Mouse (Mus musculus) embryonic stem cell, embryonic (primary cell): Measurements from ENCODE around the gene Ascl1.

Experiments
- CTCF ChIA-PET, 4 experiments: fragments of 300-600 bp in 2 of 4; fragments of 350-600 bp in 2 of 4; sonication (Branson Sonifier 250); formaldehyde crosslinking; loops; one replicate each; lab custom pipeline; 2022; ENCODE audit warnings: inconsistent platforms in 2 of 4; lab: Charles Lee
- POLR2A ChIA-PET, 4 experiments: fragments of 300-600 bp in 2 of 4; fragments of 350-600 bp in 2 of 4; sonication (Branson Sonifier 250); formaldehyde crosslinking; loops; one replicate each; lab custom pipeline; 2022; ENCODE audit warnings: antibody characterized with exemption in 4 of 4, inconsistent platforms in 1 of 4; lab: Charles Lee

The Ascl1 gene

GRCm38 (mm10) chr10:87493576-87493975, at the start of gene Ascl1:
TSS of gene Ascl1 (minus strand) at chr10:87493660.
- CTCF ChIA-PET = no interaction called here

DNA sequence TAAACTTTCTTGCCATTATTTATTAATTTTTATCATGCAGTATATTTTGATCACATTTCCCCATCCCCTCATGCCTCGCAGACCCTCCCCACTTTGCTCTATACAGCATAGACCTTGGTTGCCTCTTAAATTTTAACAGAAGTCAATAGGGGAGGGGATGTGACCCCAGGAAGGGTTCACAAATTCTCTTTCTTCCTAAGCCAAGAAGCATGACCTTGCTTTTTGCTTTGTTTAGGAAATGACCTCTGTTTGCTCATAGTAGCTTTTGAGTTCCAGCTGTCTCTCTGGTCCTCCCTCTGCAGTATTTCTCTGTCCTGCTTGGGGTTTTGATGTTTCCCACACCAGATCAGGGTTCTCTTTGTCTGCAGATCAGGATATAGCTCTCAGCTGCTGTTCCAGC, 40.7 kb upstream of the Ascl1 start:
- ChIA-PET CTCF (interaction anchor here in 2 of 4 experiments (1.3 to 2.2 kb wide), 1 partner anchor 18 kb away, joined by 4 to 5 read pairs; no protein-coding TSS in a partner anchor), POLR2A (interaction anchor here in 1 of 4 experiments (0.7 kb wide), 1 partner anchor 462 kb away, joined by 8 read pairs; no protein-coding TSS in a partner anchor)

More at GRCm38 (mm10) chr10:87493576-87493975, at the start of gene Ascl1:
- POLR2A ChIA-PET = interaction anchor here in 1 of 4 experiments (0.9 kb wide), 1 partner anchor 21 kb away, joined by 4 read pairs; no protein-coding TSS in a partner anchor

- ChIA-PET CTCF (no interaction called here), POLR2A (no interaction called here)
Measured at GRCm38 (mm10) chr10:87521646-87522045, 28.2 kb upstream of the Ascl1 start, which contains the start of gene Pah. TSS of gene Pah (plus strand) at chr10:87521795.

- CTCF ChIA-PET = no interaction called here
- POLR2A ChIA-PET = no interaction called here
Measured at GRCm38 (mm10) chr10:87520401-87521116, 27.1 kb upstream of the Ascl1 start.

DNA sequence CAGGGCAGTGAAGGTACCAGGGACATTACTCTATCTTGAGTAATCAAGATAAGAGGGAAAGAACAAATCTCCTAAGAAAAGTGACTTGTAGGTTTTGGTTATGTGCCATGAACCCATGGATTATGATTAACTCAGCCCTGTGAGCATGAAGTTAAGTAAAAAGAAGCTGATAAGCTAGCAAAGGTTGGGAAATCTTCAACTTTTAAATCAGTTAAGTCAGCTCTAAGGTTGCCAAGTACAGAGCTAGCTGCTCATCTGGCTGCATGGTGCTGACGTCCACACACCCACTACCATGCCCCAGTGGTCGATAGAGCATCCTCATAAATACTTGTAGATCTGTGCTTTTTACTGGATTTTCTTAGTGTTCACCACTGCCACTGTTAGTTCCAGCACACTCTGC, 25.1 kb upstream of the Ascl1 start:
- ChIA-PET POLR2A (no interaction called here), CTCF (no interaction called here)

DNA sequence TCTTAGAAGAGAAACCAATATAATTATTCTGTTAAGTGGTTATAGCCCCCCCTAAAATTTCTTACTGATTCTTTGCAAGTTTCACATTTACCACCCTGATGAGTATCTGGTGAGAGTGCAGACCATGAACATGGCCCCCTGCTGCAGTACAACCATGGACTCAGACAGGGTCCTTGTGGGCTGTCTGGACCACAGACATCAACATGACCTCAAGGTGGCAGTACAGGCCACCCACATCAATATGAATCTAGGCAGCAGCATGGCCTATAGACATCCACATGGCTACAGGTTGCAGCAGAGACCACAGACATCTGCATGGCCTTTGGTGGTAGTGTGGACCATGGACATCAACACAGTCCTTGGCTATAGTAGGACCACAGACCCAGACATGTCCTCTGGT, 19.6 kb upstream of the Ascl1 start:
- POLR2A ChIA-PET = no interaction called here
- CTCF ChIA-PET = interaction anchor here in 1 of 4 experiments (0.5 kb wide), 1 partner anchor 88 kb away, joined by 3 read pairs; no protein-coding TSS in a partner anchor

- POLR2A ChIA-PET = no interaction called here
- CTCF ChIA-PET = interaction anchor here in 1 of 4 experiments (0.6 kb wide), 1 partner anchor 484 kb away, joined by 3 read pairs; no protein-coding TSS in a partner anchor
Measured at GRCm38 (mm10) chr10:87508581-87508980, 15.1 kb upstream of the Ascl1 start.

- POLR2A ChIA-PET = no interaction called here
Measured at GRCm38 (mm10) chr10:87503946-87504345, 10.5 kb upstream of the Ascl1 start.

GRCm38 (mm10) chr10:87502283-87502682, 8.8 kb upstream of the Ascl1 start:
- CTCF ChIA-PET = interaction anchor here (0.8 to 4.1 kb wide), 8 partner anchors 375 to 482 kb away, joined by 3 to 21 read pairs (median 6); no protein-coding TSS in a partner anchor
- POLR2A ChIA-PET = no interaction called here

More at GRCm38 (mm10) chr10:87503946-87504345, 10.5 kb upstream of the Ascl1 start:
- CTCF ChIA-PET = interaction anchor here (1.0 to 4.1 kb wide), 4 partner anchors 479 to 480 kb away, joined by 4 to 21 read pairs (median 8); no protein-coding TSS in a partner anchor

GRCm38 (mm10) chr10:87501659-87502042, 8.2 kb upstream of the Ascl1 start:
- POLR2A ChIA-PET = no interaction called here
- CTCF ChIA-PET = interaction anchor here (0.6 to 4.1 kb wide), 11 partner anchors 9 to 482 kb away, joined by 3 to 21 read pairs (median 4); no protein-coding TSS in a partner anchor

DNA sequence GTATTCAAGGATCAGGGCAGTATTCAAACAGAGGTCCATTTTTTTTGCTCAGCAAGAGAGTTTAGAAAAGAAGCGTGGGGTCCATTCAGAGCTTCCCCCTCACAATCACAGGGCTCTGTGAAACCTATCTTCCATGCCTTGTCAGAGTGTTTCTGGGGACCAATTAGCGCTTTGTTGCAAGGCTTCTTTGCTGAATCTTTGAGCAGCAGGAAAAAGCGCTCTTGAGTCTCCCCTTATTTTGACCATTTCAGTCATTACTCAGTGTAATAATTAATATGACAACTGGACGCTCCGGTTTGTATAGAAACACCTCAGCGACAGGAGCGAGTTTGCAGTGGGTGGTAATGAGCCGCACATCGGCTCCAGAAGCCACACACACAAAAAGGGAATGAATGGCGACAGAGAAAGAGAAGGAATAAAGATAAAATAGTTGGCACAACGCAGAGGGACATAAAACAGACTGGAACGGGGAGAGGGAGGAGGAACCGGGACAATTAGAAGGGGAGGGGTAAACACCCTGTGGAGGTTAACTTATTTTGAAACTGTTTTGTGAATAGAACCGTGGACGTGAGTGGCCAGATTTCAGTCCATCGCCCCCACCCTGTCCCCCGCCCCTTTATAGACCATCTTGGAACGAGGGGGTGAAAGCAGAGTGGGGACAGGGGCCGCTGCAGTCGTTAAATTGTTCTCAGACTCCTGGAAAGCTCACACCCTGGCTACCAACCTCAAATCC, 7.6 kb upstream of the Ascl1 start:
- ChIA-PET CTCF (interaction anchor here in 3 of 4 experiments (0.6 to 4.1 kb wide), 11 partner anchors 8 to 477 kb away, joined by 3 to 21 read pairs (median 5); no protein-coding TSS in a partner anchor), POLR2A (no interaction called here)

DNA sequence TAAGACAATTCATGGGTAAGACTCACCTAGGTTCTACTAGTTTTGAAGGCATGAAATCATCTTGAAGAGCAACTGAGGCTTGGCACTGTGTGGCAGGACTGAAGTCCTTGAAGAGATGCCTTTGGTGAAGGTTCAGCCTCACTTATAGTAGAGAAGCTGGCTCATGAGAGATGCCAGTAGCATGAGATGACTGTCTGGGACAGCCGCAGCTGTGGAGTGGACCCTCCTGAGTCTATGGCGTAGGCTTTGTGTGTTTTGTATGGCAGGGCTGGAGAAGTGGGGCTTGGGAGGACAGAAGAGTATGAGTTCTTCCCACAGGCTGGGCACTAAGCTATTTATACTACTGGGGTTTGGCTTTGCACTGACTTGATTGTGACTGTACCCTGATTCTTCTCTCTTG, 3.6 kb upstream of the Ascl1 start:
- POLR2A ChIA-PET = interaction anchor here in 1 of 4 experiments (0.6 kb wide), 2 partner anchors 15 to 472 kb away, joined by 3 read pairs; no protein-coding TSS in a partner anchor
- CTCF ChIA-PET = no interaction called here

- CTCF ChIA-PET = no interaction called here
- POLR2A ChIA-PET = interaction anchor here in 1 of 4 experiments (0.9 to 1.2 kb wide), 2 partner anchors 10 to 22 kb away, joined by 4 to 7 read pairs; no protein-coding TSS in a partner anchor
Measured at GRCm38 (mm10) chr10:87494596-87494995, 1.1 kb upstream of the Ascl1 start.

- POLR2A ChIA-PET = interaction anchor here in 1 of 4 experiments (0.9 to 1.2 kb wide), 2 partner anchors 9 to 22 kb away, joined by 4 to 7 read pairs; no protein-coding TSS in a partner anchor
- CTCF ChIA-PET = no interaction called here
Measured at GRCm38 (mm10) chr10:87494176-87494575, 716 bp upstream of the Ascl1 start.

- CTCF ChIA-PET = interaction anchor here in 1 of 4 experiments (0.9 kb wide), 1 partner anchor 9 kb away, joined by 3 read pairs; no protein-coding TSS in a partner anchor
- POLR2A ChIA-PET = no interaction called here
Measured at GRCm38 (mm10) chr10:87492661-87493551, 554 bp downstream of the Ascl1 start.

- ChIA-PET POLR2A (no interaction called here), CTCF (interaction anchor here in 2 of 4 experiments (0.6 to 0.9 kb wide), 2 partner anchors 9 to 472 kb away, joined by 3 read pairs; no protein-coding TSS in a partner anchor)
Measured at GRCm38 (mm10) chr10:87492332-87492660, 1.2 kb downstream of the Ascl1 start.

- POLR2A ChIA-PET = no interaction called here
- CTCF ChIA-PET = interaction anchor here in 1 of 4 experiments (0.6 kb wide), 1 partner anchor 471 kb away, joined by 3 read pairs; no protein-coding TSS in a partner anchor
Measured at GRCm38 (mm10) chr10:87491485-87492040, 1.9 kb downstream of the Ascl1 start.

DNA sequence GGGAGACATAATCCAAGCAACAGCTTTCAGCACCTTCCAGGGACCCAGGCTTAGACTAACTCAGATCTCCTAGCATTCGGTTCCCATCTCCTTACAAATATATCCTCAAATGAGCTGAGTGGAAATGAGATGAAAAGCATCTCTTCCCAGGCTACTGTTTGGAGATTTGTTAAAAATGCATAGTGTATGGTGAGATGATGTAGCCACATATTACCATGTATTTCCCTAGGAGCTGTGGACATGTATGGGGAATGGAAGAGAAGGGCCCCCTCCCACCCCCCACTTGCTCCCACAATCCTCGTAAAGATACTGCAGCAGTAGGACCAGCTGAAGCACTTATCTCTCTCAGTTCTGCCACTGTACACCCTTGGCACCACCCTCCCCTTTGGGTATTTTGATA, 3.1 kb downstream of the Ascl1 start:
- ChIA-PET POLR2A (interaction anchor here in 1 of 4 experiments (0.7 kb wide), 1 partner anchor 443 kb away, joined by 4 read pairs; no protein-coding TSS in a partner anchor), CTCF (no interaction called here)
